Mouse (Mus musculus) forebrain, embryonic 10.5 days (tissue): ENCODE measurements at regions not wholly inside any gene's neighbourhood (a gene's known extent, or its start where the extent isn't known, plus 50 kb on each side); places are given as distances from the start of the nearest gene placed in this dataset.
A peak's percentile ranks its signal among the peaks of the same experiment; 100 is the strongest.

Experiments used
- DNase-seq: peaks from one replicate; pipeline ENCODE4 v3.0.0-alpha.2; 2017; ENCODE audit warnings: low spot score; ENCODE audit errors: extremely low spot score
- H3K27ac ChIP-seq: fragments of 300-500 bp; sonication (generic); 2 replicates; pipeline ENCODE4 v1.5.1; 2016; ENCODE audit warnings: mild to moderate bottlenecking
- H3K27me3 ChIP-seq: fragments of 300-500 bp; sonication (generic); 2 replicates; pipeline ENCODE4 v1.6.1; 2016; ENCODE audit warnings: mild to moderate bottlenecking; ENCODE audit not compliant: poor library complexity, severe bottlenecking
- H3K36me3 ChIP-seq: fragments of 300-500 bp; sonication (generic); replicated peaks from 2 replicates; pipeline ENCODE4 v1.6.1; 2016; ENCODE audit warnings: mild to moderate bottlenecking, moderate library complexity
- H3K4me1 ChIP-seq: fragments of 300-500 bp; sonication (generic); 2 replicates; pipeline ENCODE4 v1.6.1; 2016
- H3K4me3 ChIP-seq: fragments of 300-500 bp; sonication (generic); 2 replicates; pipeline ENCODE4 v1.5.1; 2016; ENCODE audit warnings: mild to moderate bottlenecking, moderate library complexity
- H3K9me3 ChIP-seq: fragments of 300-500 bp; sonication (generic); 2 replicates; pipeline ENCODE4 v1.6.1; 2016; ENCODE audit warnings: mild to moderate bottlenecking, moderate library complexity
- WGBS: fragments of 180-500 bp; shearing (Covaris S2); methylation state at CpG from one replicate; pipeline ENCODE4 v1.1.7; 2016; 5-methylcytosine and 5-hydroxymethylcytosine counted together

DNA sequence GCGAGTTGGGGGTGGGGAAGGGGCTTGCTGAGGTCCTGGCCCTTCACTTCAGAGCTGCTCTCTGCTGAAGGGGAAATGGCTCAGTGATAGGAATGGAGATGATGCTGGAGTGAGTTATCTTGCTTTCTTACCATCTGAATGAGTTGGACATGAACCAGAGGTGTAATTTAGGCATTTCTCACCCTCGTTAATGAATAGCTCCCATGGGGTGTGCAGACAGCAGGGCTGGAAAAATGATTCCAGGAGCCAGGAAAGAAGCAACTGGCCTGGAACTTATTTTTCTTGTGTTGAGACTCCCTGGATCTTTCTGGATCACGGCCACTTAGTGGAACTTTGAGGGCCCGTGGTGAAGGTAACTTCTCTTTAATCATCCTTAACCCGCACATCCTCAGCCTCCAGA, 246.6 kb upstream of the Gm4791 start:
- H3K9me3 ChIP-seq: no peaks in the 10 kb centered on the region
- no peak overlapping the region for H3K27ac ChIP-seq
- no peak for DNase-seq
- no peaks in the 10 kb centered on the region for H3K27me3 ChIP-seq
- H3K36me3 ChIP-seq: no peaks in the 10 kb centered on the region
- WGBS: 56% methylated on average over 5 of the region's 5 CpGs
- H3K4me1 ChIP-seq: peaks cover 20% of the 10 kb centered on the region
- no peak overlapping the region for H3K4me3 ChIP-seq

GRCm38 (mm10) chr9:46749441-46749840, 249.1 kb upstream of the Gm4791 start:
- no peak overlapping the region for H3K4me3 ChIP-seq
- H3K27ac ChIP-seq: no peak overlapping the region
- peaks cover 26% of the 10 kb centered on the region for H3K4me1 ChIP-seq
- no peaks in the 10 kb centered on the region for H3K36me3 ChIP-seq
- DNase-seq: no peak
- WGBS: 80% methylated on average over 6 of the region's 6 CpGs
- no peaks in the 10 kb centered on the region for H3K27me3 ChIP-seq
- H3K9me3 ChIP-seq: no peaks in the 10 kb centered on the region

DNA sequence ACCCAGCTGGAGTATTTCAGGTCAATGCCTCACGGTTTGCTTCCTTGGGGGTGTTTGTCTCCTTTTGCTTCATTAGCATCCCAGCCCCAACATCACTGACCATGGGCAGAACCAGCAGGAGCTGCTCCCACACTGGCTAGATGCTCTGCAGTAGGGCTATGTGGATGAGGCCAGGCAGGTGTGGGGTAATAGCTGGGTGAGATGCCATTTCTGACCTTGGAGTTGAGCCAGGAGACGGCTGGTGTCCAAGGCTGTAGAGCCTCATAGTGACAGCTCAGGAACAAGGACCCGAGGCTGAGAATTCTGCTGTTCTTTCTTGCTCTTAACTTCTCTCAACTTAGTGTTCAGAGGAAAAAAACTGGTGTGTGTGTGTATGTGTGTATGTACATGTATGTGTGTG, 252.3 kb upstream of the Gm4791 start:
- Histone ChIP-seq H3K27me3 (no peaks in the 10 kb centered on the region), H3K4me3 (no peak overlapping the region), H3K27ac (no peak overlapping the region), H3K4me1 (peaks cover 13% of the 10 kb centered on the region), H3K36me3 (no peaks in the 10 kb centered on the region), H3K9me3 (no peaks in the 10 kb centered on the region)
- no peak for DNase-seq
- WGBS: 94% methylated on average over 3 of the region's 3 CpGs

DNA sequence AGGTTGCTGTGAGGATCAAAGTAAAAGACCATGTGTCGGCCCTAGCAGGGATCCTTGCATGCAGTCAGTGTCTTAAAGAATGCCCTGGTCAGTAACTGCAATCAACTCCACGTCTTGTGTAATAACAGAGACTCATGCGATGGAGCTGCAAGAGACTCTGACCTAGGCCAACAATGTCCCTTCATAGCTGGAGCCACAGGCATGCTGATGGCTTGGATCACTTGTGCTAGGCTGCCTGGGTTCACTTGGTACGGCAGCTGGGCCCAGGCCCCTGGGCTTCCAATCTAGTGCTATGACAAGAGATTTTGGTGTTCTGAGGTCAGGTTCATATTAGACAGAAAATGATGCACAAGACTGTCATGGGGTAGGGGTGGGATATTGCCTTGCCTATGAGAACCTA, 258.0 kb upstream of the Gm4791 start:
- WGBS: 82% methylated on average over 4 of the region's 4 CpGs
- Histone ChIP-seq H3K27ac (no peak overlapping the region), H3K9me3 (no peaks in the 10 kb centered on the region), H3K36me3 (no peaks in the 10 kb centered on the region), H3K4me3 (no peak overlapping the region), H3K4me1 (peaks cover 24% of the 10 kb centered on the region), H3K27me3 (peaks cover 22% of the 10 kb centered on the region)
- no peak for DNase-seq

DNA sequence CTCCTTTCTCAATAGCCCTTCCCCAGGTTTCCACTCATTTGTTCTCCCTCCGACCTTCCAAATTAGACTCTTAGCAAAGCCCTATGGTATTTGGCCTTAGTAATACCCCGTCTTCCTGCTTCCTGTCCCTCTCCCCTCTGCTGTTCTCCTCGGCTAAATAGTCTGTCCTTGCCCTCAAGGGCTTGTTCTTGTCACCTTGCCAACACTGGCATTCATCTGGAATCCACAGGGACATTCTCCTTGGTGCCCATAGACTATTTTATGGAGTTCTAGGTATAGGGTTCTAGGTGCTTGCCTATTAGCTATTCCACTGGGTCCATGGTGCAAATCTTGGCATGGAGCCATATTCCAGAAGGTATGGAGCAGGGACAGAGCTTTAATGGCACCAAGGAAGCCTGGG, 259.2 kb upstream of the Gm4791 start:
- peaks cover 31% of the 10 kb centered on the region for H3K27me3 ChIP-seq
- WGBS: 69% methylated on average over 3 of the region's 3 CpGs
- no peaks in the 10 kb centered on the region for H3K9me3 ChIP-seq
- H3K36me3 ChIP-seq: no peaks in the 10 kb centered on the region
- H3K4me1 ChIP-seq: peaks cover 23% of the 10 kb centered on the region
- no peak for DNase-seq
- no peak overlapping the region for H3K4me3 ChIP-seq
- no peak overlapping the region for H3K27ac ChIP-seq

DNA sequence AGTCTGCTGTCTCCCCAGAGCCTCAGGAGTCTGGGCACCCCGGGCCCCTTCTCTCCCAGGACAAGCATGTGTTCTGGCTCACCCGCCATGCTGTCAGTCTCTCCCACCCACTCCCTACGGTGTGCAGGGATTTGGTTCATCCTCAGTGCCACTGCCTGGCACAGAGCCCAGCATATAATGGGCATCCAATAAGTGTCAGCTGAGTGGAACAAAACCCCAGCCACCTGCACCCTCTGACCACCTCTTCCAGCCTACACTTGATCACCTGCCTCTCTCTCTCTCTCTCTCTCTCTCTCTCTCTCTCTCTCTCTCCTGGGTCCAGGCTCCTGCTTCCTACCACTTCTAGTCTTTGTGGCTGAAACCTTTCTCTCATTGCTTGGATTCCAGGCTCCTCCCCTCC, 259.9 kb upstream of the Gm4791 start:
- Histone ChIP-seq H3K27ac (no peak overlapping the region), H3K4me1 (peaks cover 23% of the 10 kb centered on the region), H3K4me3 (no peak overlapping the region), H3K36me3 (no peaks in the 10 kb centered on the region), H3K9me3 (no peaks in the 10 kb centered on the region), H3K27me3 (peaks cover 35% of the 10 kb centered on the region)
- DNase-seq: no peak
- 85% methylated on average over 3 of the region's 3 CpGs for WGBS

GRCm38 (mm10) chr9:46738056-46738455, 260.5 kb upstream of the Gm4791 start:
- WGBS: 67% methylated on average over 4 of the region's 4 CpGs
- H3K4me3 ChIP-seq: no peak overlapping the region
- peaks cover 23% of the 10 kb centered on the region for H3K4me1 ChIP-seq

GRCm38 (mm10) chr9:46737446-46737845, 261.1 kb upstream of the Gm4791 start:
- no peak for DNase-seq
- 67% methylated on average over 3 of the region's 3 CpGs for WGBS

More at GRCm38 (mm10) chr9:46738056-46738455, 260.5 kb upstream of the Gm4791 start:
- H3K27me3 ChIP-seq: peaks cover 35% of the 10 kb centered on the region
- H3K36me3 ChIP-seq: no peaks in the 10 kb centered on the region
- H3K27ac ChIP-seq: no peak overlapping the region
- DNase-seq: no peak
- no peaks in the 10 kb centered on the region for H3K9me3 ChIP-seq

DNA sequence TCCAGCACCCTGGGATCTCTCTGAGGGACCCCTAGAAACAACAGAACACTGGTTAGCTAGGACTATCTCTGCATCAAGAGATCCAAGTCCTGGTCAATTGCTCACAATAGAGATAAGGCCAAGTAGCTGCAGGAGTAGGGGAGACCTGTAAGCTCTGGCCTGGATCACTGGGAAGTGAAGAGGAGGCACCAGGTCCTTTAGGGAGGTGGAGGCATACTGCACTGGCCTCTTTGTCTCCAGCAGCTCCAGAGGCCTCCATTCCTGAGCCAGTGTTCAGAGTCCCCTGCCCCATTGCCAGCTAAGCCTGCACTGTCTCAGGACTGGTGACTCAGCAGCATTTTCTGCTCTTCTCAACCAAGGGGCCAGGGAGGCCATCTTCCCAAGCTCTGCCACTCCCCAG, 262.3 kb upstream of the Gm4791 start:
- H3K27ac ChIP-seq: 0 out of 2 replicates have a peak overlapping the region, but pooled peaks have one; percentile 26
- H3K9me3 ChIP-seq: no peaks in the 10 kb centered on the region
- H3K36me3 ChIP-seq: no peaks in the 10 kb centered on the region
- no peak overlapping the region for H3K4me3 ChIP-seq
- peaks cover 23% of the 10 kb centered on the region for H3K4me1 ChIP-seq
- H3K27me3 ChIP-seq: peaks cover 40% of the 10 kb centered on the region
- DNase-seq: no peak

More at GRCm38 (mm10) chr9:46737446-46737845, 261.1 kb upstream of the Gm4791 start:
- H3K9me3 ChIP-seq: no peaks in the 10 kb centered on the region
- peaks cover 35% of the 10 kb centered on the region for H3K27me3 ChIP-seq
- H3K27ac ChIP-seq: no peak overlapping the region
- no peaks in the 10 kb centered on the region for H3K36me3 ChIP-seq
- H3K4me1 ChIP-seq: peaks cover 23% of the 10 kb centered on the region
- H3K4me3 ChIP-seq: no peak overlapping the region

DNA sequence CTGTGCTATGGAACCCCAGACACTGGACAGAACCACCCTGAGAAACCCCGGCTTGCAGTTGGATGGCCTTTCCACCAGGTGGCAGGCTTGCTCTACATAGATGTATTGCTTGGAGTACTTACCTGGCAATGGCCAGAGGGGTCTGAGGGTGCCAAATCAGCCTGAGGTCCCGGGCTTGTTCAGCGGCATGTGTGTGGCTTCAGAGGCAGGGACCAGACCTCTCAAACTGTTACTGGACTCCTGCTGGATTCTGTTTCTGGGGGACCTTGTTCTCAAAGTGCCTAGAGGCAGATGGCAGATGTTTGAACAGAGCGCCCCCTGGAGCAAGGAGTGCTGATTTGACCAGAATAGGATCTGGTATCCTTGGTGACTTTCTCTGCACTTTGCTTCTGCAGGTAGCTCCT, 262.9 kb upstream of the Gm4791 start:
- H3K27me3 ChIP-seq: peaks cover 40% of the 10 kb centered on the region
- H3K4me3 ChIP-seq: no peak overlapping the region
- H3K36me3 ChIP-seq: no peaks in the 10 kb centered on the region
- H3K9me3 ChIP-seq: no peaks in the 10 kb centered on the region
- peaks cover 23% of the 10 kb centered on the region for H3K4me1 ChIP-seq
- 0 out of 2 replicates have a peak overlapping the region, but pooled peaks have one; percentile 26 for H3K27ac ChIP-seq
- peak; percentile 86 for DNase-seq
- 9% methylated on average over 4 of the region's 4 CpGs for WGBS

- no peak for DNase-seq
- 62% methylated on average over 5 of the region's 5 CpGs for WGBS
- H3K4me1 ChIP-seq: peaks cover 13% of the 10 kb centered on the region
- H3K4me3 ChIP-seq: no peak overlapping the region
- peaks cover 5% of the 10 kb centered on the region for H3K27me3 ChIP-seq
- H3K27ac ChIP-seq: no peak overlapping the region
- no peaks in the 10 kb centered on the region for H3K36me3 ChIP-seq
- no peaks in the 10 kb centered on the region for H3K9me3 ChIP-seq
These were observed 270.1 kb upstream of the Gm4791 start for GRCm38 (mm10) chr9:46728465-46728864.

GRCm38 (mm10) chr9:46724231-46724630, 274.3 kb upstream of the Gm4791 start:
- no peaks in the 10 kb centered on the region for H3K27me3 ChIP-seq
- H3K27ac ChIP-seq: no peak overlapping the region
- H3K4me3 ChIP-seq: no peak overlapping the region
- H3K36me3 ChIP-seq: no peaks in the 10 kb centered on the region
- WGBS: 91% methylated on average over 5 of the region's 5 CpGs
- H3K4me1 ChIP-seq: peaks cover 13% of the 10 kb centered on the region
- no peaks in the 10 kb centered on the region for H3K9me3 ChIP-seq
- no peak for DNase-seq

- H3K27ac ChIP-seq: no peak overlapping the region
- H3K4me3 ChIP-seq: no peak overlapping the region
- no peaks in the 10 kb centered on the region for H3K4me1 ChIP-seq
- no peaks in the 10 kb centered on the region for H3K36me3 ChIP-seq
- H3K9me3 ChIP-seq: no peaks in the 10 kb centered on the region
- no peak for DNase-seq
- WGBS: 91% methylated on average over 10 of the region's 10 CpGs
- no peaks in the 10 kb centered on the region for H3K27me3 ChIP-seq
These were observed 285.1 kb upstream of the Gm4791 start for GRCm38 (mm10) chr9:46713415-46713814.
